Mouse (Mus musculus): ENCODE measurements around the gene Frmd8. TPM values are rescaled to one million over a fixed set of nuclear protein-coding genes. Genes with fewer than 3 reads are reported as not detected.
"Not testable (repeated sequence)": the region's sequence is repeated elsewhere in the genome, so short reads cannot be mapped to it uniquely, and the experiment has no call there.

The Frmd8 gene
- total RNA-seq, 4 experiments from 2014 or later = 12.1 to 19.9 (median 13.7) TPM

DNA sequence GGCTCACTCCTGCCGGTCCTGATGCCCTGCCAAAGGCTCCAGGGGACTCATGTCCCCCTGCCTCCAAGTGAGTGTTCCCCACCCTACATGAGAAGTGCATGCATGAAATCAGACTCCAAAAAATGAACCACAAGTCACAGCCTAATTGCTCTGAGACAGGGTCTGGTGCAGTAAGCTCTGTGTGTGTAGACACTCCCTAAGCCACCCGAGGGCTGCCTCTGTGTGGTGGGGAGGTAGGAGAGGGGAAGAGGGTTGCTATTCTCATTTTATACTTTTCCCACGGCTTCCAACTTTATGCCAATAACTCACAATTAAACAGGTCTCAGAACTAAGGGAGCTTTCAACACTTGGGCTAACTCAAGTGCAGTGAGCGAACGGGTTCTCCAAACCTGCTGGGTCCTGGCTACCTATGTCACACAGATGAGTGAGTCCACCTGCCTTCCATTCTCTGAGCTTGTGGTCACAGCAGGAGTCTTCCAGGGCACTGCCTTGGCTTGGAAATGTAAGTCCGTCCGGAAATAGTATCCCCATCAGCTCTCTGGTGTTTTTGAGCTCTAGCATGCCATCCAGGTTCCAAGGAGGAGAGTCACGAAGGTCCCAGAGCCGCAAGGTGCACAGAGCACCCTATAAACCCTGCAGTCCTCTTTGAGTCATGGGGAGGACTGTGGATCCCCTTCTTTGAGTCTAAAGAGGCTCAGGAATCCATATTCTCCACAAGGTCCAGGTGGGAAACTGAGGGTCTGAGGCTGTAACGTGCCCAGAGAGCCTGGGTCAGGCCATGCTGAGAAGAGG is 50.1 kb downstream of the Frmd8 start:
- DNase-seq (ENCODE audit: low spot score in 2 of 2) = no peak

GRCm38 (mm10) chr19:5824043-5824825 is 50.8 kb downstream of the Frmd8 start:
- DNase-seq (ENCODE audit: low spot score in 2 of 2) = no peak

GRCm38 (mm10) chr19:5823266-5823839 is 51.7 kb downstream of the Frmd8 start:
- no peak for DNase-seq (ENCODE audit: low spot score in 2 of 2)

- no peak for DNase-seq (ENCODE audit: low spot score in 2 of 2)
These were observed 52.3 kb downstream of the Frmd8 start for GRCm38 (mm10) chr19:5822834-5823205.

DNA sequence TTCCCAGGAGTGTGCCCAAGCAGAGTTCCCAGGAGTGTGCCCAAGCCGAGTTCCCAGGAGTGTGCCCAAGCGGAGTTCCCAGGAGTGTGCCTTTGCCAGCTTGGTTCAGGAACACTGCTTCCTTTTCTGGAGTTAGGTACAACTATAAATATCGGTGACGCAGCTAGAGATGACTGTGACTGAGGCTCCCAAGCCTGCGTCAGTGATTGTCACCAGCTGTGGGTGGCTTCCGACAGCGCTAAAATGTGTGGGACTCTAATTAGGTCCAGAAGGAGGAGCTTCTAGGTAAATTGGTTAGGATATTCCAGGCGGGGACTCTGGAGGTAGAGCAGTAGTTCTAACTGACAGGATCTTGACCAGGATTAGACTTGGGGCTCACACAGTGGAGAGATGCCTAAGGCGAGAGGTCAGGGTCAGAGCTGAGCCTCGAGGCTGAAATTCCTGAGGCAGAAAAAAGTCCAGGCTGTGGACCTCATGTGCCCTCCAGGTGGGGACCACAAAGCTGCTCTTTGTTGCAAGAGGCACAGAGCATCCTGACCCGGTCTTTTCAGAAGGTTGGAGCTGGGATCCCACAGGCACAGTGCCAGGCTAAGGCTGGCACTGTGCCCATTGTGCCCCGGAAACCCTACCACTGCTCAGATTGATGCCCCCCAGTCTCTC is 52.8 kb downstream of the Frmd8 start:
- peak in 1 of 2 experiments; percentile 83 for DNase-seq (ENCODE audit: low spot score in 2 of 2)

- no peak for DNase-seq (ENCODE audit: low spot score in 2 of 2)
These were observed 53.3 kb downstream of the Frmd8 start for GRCm38 (mm10) chr19:5821847-5822173.

DNA sequence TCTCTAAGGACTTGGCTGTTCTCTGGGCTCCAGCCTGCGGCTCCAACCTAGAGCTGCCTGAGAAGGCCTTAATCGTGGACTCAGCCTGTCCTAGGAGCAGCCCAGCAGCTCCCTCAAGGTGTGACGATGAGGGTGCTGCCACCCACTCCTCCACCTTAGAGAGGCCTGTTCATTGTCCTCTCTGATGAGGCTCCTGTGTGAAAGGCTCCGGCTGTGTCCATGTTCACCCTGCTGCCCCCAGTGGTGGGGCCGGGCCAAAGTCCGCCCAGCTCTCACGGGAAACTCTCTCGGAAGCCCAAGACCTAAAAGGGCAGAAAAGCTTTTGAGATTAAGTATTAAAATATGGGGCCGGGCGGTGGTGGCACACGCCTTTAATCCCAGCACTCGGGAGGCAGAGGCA is 55.5 kb downstream of the Frmd8 start:
- no peak for DNase-seq (ENCODE audit: low spot score in 2 of 2)

- no peak for DNase-seq (ENCODE audit: low spot score in 2 of 2)
These were observed 56.5 kb downstream of the Frmd8 start for GRCm38 (mm10) chr19:5818590-5818977.

GRCm38 (mm10) chr19:5817703-5818589 is 57.1 kb downstream of the Frmd8 start:
- DNase-seq (ENCODE audit: low spot score in 2 of 2) = peak in 1 of 2 experiments; percentile 86

DNA sequence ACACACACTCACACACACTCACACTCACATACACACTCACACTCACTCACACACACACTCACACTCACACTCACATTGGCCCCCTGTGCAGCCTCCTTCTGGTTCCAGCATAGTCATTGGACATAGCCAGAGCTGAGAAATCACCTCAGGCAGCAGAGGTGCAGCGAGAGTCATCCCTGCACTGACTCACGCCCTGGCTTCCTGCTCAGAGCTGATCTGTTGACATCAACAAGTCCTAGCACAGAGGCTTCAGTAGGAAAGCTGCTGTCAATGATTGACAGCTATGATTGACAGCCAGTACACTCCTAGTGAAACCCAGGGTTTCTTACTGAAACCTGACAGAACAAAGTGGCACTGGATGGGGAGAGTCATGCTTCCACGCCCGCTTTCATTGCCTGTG is 59.1 kb downstream of the Frmd8 start:
- no peak for DNase-seq (ENCODE audit: low spot score in 2 of 2)

DNA sequence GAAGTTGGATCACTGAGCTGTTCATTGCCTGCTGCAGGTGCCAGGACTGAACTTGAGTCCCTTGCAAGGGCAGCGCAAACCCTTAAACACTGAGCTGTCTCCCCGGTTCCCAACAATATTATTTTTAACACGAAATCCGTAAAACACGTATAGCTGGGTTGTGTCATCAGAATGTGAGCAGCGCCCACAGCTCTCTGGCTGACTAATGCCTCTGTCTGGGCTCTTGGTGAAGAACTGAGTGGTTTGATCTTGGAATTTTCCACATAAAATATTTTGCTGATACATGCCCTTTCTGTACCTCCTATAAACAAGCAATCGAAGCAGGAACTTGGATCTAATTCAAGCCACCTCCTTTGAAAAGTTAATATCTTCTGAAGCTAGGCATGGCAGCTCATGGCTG is 60.1 kb downstream of the Frmd8 start:
- peak in 1 of 2 experiments; percentile 82 for DNase-seq (ENCODE audit: low spot score in 2 of 2)

- not testable (repeated sequence) for DNase-seq (ENCODE audit: low spot score in 2 of 2)
These were observed 61.0 kb downstream of the Frmd8 start for GRCm38 (mm10) chr19:5814048-5814447.

GRCm38 (mm10) chr19:5813567-5813966 is 61.5 kb downstream of the Frmd8 start:
- no peak for DNase-seq (ENCODE audit: low spot score in 2 of 2)

DNA sequence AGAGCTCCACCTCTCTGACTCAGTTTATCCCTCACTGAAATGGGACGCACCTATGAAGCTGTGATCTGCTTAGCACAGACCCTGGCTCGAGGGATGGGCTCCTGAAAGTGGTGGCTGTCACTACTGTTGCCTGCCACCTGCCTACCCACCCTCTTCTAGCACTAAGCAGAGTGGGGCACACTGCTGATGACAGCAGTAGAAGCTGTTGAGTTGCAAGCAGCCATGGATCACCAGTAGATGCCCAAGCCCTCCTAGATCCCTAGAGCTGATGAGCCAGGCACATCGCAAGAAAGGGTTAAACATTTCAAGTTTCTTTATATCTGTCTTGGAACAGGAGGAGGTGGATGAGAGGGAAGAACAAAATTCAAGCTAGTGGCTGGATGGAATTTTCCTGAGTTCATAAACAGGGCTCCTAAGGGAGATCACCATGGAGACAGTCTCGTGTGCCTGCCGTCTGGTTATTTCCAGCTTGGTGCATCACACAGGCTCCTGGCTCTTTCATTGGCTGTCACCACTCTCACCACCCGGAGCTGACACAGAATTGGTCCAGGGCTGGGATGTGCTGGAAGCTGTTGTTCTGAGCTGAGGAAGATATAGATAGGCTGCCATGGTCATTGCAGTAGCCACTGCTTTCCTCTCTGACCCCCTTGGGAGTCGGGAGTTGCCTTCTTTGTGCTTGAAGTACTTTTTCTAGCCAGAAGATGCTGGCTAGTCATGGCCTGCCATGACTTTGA is 63.1 kb downstream of the Frmd8 start:
- peak in 1 of 2 experiments; percentile 98 for DNase-seq (ENCODE audit: low spot score in 2 of 2)

DNA sequence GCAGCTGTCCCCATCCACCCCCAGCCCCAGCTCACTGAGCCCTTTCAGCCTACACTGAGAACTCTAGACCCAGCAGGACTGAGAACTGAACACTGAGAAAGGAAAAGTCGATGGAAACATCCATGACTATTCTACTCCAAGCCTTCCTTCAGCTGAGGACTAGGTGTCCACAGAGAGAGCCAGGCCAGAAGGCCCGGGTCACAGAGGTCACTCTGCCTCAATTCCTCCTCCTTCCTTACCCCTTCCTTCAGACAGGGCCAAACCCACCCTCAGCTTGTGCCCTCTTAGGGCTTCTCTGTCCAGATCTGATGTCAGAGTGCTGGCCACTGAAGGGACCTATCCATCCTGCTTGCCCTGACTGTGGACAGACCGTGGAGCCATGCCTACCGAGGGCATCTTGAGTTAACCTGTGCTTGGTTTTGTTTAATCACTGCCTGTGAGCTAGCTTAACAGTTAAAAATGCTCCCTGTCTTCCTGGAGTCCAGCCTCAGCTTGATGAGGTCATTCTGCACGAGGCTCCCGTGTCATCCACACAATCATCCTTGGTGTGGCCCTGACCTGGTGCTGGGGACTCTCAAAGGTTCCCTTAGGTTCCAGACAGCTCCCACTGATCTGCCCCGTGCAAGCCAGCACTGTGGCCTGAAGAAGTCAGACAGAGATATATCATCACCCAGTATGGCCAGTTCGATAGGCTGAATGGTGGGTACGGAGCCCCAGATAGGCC is 64.1 kb downstream of the Frmd8 start:
- DNase-seq (ENCODE audit: low spot score in 2 of 2) = no peak

DNA sequence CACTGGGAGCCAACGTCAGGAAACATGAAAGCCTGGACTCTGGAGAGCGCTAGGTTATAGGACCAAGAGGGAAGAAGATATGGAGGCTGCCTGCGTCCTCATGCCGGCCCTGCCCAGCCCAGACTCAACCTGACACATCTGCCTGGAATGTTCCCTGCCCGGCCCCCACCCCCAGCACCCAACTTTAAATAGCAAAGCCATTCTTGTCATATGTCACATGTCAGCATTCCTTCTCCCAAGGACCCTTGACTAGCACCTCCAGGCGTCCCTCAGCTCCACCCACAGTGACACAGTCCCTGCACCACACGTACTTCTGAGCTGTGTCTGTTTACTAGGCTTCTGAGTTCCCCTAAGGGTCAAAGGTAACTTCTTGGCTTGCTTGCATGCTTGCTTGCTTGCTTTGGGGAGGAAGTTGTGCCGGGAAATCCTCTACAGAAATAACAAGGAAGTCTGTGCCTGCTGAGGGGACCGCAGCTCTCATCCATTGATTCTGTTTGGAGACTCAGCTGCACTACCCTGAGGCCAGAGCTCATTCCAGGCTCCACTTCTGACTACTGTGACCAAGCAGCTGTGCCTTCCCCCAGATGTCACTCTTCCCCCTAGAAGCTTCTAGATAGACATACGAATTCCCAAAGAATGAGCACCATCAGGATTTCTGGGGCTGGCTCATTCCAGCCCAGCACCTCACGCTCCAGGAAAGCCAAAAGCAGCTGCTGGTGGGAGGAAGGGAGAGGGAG is 64.8 kb downstream of the Frmd8 start:
- peak in 1 of 2 experiments; percentile 77 for DNase-seq (ENCODE audit: low spot score in 2 of 2)

- DNase-seq (ENCODE audit: low spot score in 2 of 2) = no peak
These were observed 65.4 kb downstream of the Frmd8 start for GRCm38 (mm10) chr19:5809712-5810089.

DNA sequence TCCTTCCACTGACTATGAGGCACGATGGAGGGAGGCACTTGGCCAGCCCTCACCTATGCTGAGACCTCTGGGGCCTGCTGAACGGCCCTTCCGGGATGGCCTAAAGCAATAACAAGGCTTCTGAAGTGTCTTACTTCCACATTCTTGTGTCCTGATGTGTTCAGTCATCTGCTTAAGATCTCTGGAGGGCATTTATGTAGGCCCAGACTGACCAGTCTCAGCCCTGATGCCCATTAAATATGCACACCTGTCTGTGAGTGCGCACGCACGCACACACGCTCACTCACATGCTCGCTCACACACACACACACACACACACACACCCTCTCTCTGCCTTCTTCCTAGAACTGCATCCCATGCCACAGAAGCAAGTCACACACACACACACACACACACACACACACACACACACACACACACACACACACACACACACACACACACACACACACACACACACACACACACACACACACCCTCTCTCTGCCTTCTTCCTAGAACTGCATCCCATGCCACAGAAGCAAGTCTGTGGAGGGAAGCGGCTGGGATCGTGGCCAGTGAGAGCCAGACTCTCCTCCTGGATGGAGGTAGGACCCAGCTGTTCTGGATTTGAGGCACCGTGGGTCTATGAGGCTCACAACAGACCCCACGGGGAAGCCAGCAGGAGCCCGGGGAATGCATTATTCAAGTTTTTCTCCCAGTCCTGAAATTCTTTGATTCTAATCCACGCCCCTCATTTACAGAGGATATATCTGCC is 65.9 kb downstream of the Frmd8 start:
- DNase-seq (ENCODE audit: low spot score in 2 of 2) = no peak
